Mouse (Mus musculus): ENCODE measurements around the gene Trp53rka. TPM values are rescaled to one million over a fixed set of nuclear protein-coding genes. Genes with fewer than 3 reads are reported as not detected.

Gene Trp53rka
- polyA plus RNA-seq, 1 experiment from 2014 or later: 37.7 TPM

DNA sequence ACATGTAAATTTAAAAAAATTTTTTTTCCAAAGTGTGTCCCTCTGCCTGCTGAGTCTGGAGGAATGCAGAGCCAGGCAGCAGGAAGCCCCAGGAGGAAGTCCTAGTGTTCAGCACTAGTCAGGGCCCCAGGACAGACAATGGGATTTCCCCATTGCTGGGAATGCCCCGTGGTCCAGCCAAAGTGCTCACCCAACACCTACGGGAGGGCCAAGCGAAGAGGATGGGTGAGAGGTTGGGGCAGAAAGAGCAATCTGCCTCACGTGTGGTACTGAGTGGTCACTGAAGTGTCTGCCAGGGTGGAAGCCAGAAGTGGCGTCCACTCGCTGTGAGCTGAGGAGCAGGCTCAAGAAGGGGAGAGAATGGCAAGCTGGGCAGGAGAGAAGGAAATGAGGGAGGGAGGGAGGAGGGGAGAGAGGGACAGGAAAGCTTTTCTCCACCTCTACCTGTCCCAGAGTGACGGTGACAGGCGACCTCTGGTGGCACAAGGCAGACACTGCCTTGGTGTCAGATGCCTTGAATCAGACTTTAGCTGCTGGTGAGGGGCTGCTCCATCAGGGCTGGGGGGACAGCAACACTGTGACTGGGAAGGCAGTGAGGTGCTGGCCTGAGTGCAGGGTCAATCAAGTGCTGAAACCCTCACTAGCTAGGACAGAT is 6.1 kb downstream of the Trp53rka start:
- no peaks in the 10 kb centered on the region for H3K9me3 ChIP-seq (ENCODE audit: low read length)
- no peak overlapping the region for H3K27ac ChIP-seq (ENCODE audit: low read length)
- WGBS: 27% methylated on average over 8 of the region's 8 CpGs
- no peaks in the 10 kb centered on the region for H3K27me3 ChIP-seq (ENCODE audit: insufficient read depth, low read length)
- ATAC-seq (ENCODE audit: low FRiP score, low TSS enrichment): peak; percentile 37; the same call in 1 of the 2 replicates
- peaks cover 2% of the 10 kb centered on the region; the same call in 1 of the 2 replicates for H3K4me1 ChIP-seq (ENCODE audit: insufficient read depth, low read length)
- no peak overlapping the region for H3K4me3 ChIP-seq (ENCODE audit: low read length)
- no peak overlapping the region for H3K4me2 ChIP-seq (replicated peaks; ENCODE audit: low read depth, low read length)
- peaks cover 20% of the 10 kb centered on the region for H3K36me3 ChIP-seq (ENCODE audit: insufficient read depth, low read length)
- H3K9ac ChIP-seq (replicated peaks; ENCODE audit: low read length): no peak overlapping the region

DNA sequence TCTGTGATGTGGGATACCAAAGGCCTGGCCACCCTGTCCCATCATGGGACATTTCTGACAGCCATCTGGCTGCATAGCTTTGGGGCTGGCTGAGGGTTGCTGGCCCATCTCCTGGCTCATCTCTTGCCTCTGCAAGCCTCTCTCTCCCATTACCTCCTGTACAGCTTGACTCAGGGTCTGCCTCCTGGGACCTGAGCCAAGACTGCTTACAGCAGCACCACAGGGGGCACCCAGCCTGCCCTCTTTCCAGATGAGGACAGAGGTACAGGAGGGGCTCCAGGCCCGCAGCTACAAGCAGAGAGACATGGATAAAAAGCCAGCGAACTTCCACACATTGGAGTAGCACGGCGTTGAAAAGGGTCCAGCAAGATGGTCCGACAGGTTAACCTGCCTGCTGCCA is 6.7 kb downstream of the Trp53rka start:
- H3K9ac ChIP-seq (replicated peaks; ENCODE audit: low read length): no peak overlapping the region
- no peak overlapping the region for H3K4me2 ChIP-seq (replicated peaks; ENCODE audit: low read depth, low read length)
- no peak overlapping the region for H3K4me3 ChIP-seq (ENCODE audit: low read length)
- H3K9me3 ChIP-seq (ENCODE audit: low read length): no peaks in the 10 kb centered on the region
- no peak overlapping the region for H3K27ac ChIP-seq (ENCODE audit: low read length)
- no peaks in the 10 kb centered on the region for H3K27me3 ChIP-seq (ENCODE audit: insufficient read depth, low read length)
- no peaks in the 10 kb centered on the region for H3K4me1 ChIP-seq (ENCODE audit: insufficient read depth, low read length)
- H3K36me3 ChIP-seq (ENCODE audit: insufficient read depth, low read length): peaks cover 20% of the 10 kb centered on the region
- no peak for ATAC-seq (ENCODE audit: low FRiP score, low TSS enrichment)
- 83% methylated on average over 5 of the region's 5 CpGs for WGBS

DNA sequence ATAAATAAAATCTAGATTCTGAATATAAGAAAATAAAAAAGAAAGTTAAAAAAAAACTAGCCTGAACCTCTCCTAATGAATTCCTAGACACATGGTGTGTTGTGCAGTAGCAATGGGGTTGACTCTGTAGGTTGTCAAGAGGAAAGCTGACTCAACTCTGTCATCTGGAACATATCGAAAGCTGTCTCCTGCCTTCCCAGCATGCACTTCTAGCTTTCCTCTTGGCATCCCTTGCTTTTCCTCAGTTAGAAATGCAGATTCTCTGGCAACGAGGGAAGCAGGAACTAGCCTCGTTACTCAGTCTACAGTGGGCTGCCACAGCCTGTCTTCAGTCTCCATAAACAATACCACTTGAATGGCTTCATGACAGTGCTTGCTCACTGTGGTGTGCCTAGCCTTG is 7.3 kb downstream of the Trp53rka start:
- no peak overlapping the region for H3K9ac ChIP-seq (replicated peaks; ENCODE audit: low read length)
- no peaks in the 10 kb centered on the region for H3K4me1 ChIP-seq (ENCODE audit: insufficient read depth, low read length)
- 69% methylated on average over 3 of the region's 3 CpGs for WGBS
- peaks cover 20% of the 10 kb centered on the region for H3K36me3 ChIP-seq (ENCODE audit: insufficient read depth, low read length)
- no peak overlapping the region for H3K27ac ChIP-seq (ENCODE audit: low read length)
- no peak for ATAC-seq (ENCODE audit: low FRiP score, low TSS enrichment)
- no peak overlapping the region for H3K4me2 ChIP-seq (replicated peaks; ENCODE audit: low read depth, low read length)
- no peaks in the 10 kb centered on the region for H3K27me3 ChIP-seq (ENCODE audit: insufficient read depth, low read length)
- H3K4me3 ChIP-seq (ENCODE audit: low read length): no peak overlapping the region
- H3K9me3 ChIP-seq (ENCODE audit: low read length): no peaks in the 10 kb centered on the region

DNA sequence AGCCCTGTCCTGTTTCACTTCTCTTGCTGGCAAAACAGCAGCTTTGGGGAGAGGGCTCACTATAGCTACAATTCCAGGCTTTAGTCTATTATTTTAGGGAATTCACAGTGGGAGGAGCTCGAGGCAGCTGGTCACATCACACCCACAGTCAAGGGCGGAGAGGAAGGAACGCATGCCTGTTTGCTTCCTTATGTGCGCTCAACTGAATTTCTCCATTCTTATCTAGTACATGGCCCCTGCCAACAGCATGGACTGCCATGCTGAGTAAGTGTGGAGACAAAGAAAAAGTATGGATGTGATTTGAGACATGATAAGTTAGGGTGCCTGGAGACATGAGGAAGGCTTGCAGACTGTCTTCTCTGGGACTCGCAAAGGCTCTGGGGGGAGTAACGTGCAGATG is 9.0 kb downstream of the Trp53rka start:
- no peak overlapping the region for H3K9ac ChIP-seq (replicated peaks; ENCODE audit: low read length)
- H3K27me3 ChIP-seq (ENCODE audit: insufficient read depth, low read length): no peaks in the 10 kb centered on the region
- H3K4me1 ChIP-seq (ENCODE audit: insufficient read depth, low read length): no peaks in the 10 kb centered on the region
- H3K27ac ChIP-seq (ENCODE audit: low read length): no peak overlapping the region
- H3K9me3 ChIP-seq (ENCODE audit: low read length): no peaks in the 10 kb centered on the region
- H3K36me3 ChIP-seq (ENCODE audit: insufficient read depth, low read length): peaks cover 5% of the 10 kb centered on the region
- no peak overlapping the region for H3K4me3 ChIP-seq (ENCODE audit: low read length)
- 56% methylated on average over 6 of the region's 6 CpGs for WGBS
- H3K4me2 ChIP-seq (replicated peaks; ENCODE audit: low read depth, low read length): no peak overlapping the region
- no peak for ATAC-seq (ENCODE audit: low FRiP score, low TSS enrichment)

- Histone ChIP-seq H3K9ac (replicated peaks; ENCODE audit: low read length) (no peak overlapping the region), H3K27me3 (ENCODE audit: insufficient read depth, low read length) (no peaks in the 10 kb centered on the region), H3K4me2 (replicated peaks; ENCODE audit: low read depth, low read length) (no peak overlapping the region), H3K4me1 (ENCODE audit: insufficient read depth, low read length) (no peaks in the 10 kb centered on the region), H3K4me3 (ENCODE audit: low read length) (no peak overlapping the region), H3K36me3 (ENCODE audit: insufficient read depth, low read length) (no peaks in the 10 kb centered on the region), H3K27ac (ENCODE audit: low read length) (no peak overlapping the region), H3K9me3 (ENCODE audit: low read length) (no peaks in the 10 kb centered on the region)
- ATAC-seq (ENCODE audit: low FRiP score, low TSS enrichment): no peak
- 49% methylated on average over 8 of the region's 8 CpGs for WGBS
These were observed 11.1 kb downstream of the Trp53rka start for GRCm38 (mm10) chr2:165482003-165482402.

DNA sequence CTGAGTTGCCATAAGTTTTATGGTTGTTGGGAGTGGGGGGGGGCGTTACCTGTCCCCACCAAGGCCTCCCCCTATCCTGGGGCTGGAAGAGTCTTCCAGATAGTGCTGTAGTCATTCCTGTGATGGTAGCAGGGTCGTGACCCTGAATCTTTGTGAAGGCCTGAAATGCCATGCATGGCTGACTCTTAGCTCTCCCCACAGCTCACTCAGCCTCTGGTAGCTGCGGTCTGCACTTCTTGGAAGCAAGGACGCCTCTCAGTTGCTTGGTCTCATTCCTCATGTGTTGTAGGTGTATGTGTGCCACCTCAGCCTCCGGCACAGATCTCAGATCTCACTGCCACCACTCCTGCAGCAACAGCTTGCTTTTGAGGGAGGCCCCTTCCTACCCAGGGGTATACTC is 17.3 kb downstream of the Trp53rka start:
- peaks cover 23% of the 10 kb centered on the region for H3K27me3 ChIP-seq (ENCODE audit: insufficient read depth, low read length)
- H3K9ac ChIP-seq (replicated peaks; ENCODE audit: low read length): no peak overlapping the region
- 0 out of 2 replicates have a peak, but pooled peaks have one; percentile 9 for ATAC-seq (ENCODE audit: low FRiP score, low TSS enrichment)
- no peaks in the 10 kb centered on the region for H3K4me1 ChIP-seq (ENCODE audit: insufficient read depth, low read length)
- no peak overlapping the region for H3K4me2 ChIP-seq (replicated peaks; ENCODE audit: low read depth, low read length)
- WGBS: 48% methylated on average over 5 of the region's 5 CpGs
- H3K36me3 ChIP-seq (ENCODE audit: insufficient read depth, low read length): no peaks in the 10 kb centered on the region
- H3K9me3 ChIP-seq (ENCODE audit: low read length): no peaks in the 10 kb centered on the region
- H3K27ac ChIP-seq (ENCODE audit: low read length): no peak overlapping the region
- H3K4me3 ChIP-seq (ENCODE audit: low read length): no peak overlapping the region

DNA sequence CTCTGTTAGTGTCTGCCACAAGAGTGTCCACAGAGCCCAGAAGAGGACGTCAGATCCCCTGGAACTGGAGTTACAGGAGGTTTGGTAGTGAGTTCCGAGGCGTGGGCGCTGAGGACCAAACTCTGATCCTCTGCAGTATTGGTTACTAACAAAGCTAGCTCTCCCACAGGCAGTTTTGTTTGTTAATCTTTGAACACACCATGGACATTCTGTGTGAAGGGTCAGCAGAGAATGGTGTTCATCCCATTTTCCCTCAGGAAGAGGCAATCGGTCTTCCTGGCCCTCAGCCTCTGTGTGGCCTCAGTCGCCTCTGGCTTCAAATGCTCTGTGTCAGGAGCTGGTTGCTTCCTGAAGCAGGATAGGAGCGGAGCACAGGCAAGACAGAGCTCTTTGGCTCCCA is 17.7 kb downstream of the Trp53rka start:
- WGBS: 77% methylated on average over 7 of the region's 7 CpGs
- ATAC-seq (ENCODE audit: low FRiP score, low TSS enrichment): no peak
- H3K4me2 ChIP-seq (replicated peaks; ENCODE audit: low read depth, low read length): no peak overlapping the region

DNA sequence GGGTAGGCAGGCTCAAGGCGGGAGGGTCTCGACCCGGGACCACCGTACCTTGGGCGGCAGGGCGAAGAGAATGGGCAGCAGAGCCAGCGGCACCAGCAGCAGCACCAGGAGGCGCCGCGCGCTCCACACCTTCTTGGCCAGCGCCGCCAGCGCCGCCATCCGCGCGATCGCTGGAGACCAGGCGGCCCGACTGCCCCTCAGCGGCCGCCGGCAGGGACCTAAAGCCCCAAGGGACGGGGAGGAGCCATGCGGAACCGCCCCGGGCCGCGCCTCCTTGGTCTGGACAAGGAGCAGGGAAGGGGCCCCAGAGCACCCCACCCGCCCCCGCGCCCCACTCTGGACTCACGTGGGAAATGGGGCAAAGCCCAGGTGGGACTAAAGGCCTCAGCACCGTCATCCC is 20.1 kb downstream of the Trp53rka start, which contains the start of gene Slc13a3:
Slc13a3 (minus strand) TSS at position 228 of the 400 bp plus-strand sequence.
- Histone ChIP-seq H3K36me3 (ENCODE audit: insufficient read depth, low read length) (no peaks in the 10 kb centered on the region), H3K4me1 (ENCODE audit: insufficient read depth, low read length) (no peaks in the 10 kb centered on the region), H3K27ac (ENCODE audit: low read length) (no peak within 1 kb of the TSS), H3K27me3 (ENCODE audit: insufficient read depth, low read length) (peaks cover 23% of the 10 kb centered on the region), H3K9me3 (ENCODE audit: low read length) (no peaks in the 10 kb centered on the region), H3K9ac (replicated peaks; ENCODE audit: low read length) (0 out of 2 replicates have a peak within 1 kb of the TSS, but pooled peaks have one; percentile 39), H3K4me2 (replicated peaks; ENCODE audit: low read depth, low read length) (peak within 1 kb of the TSS; percentile 47), H3K4me3 (ENCODE audit: low read length) (peak within 1 kb of the TSS; percentile 23)
- 0 out of 2 replicates have a peak, but pooled peaks have one; percentile 49 for ATAC-seq (ENCODE audit: low FRiP score, low TSS enrichment)
- under 1% methylated on average over 17 of the region's 35 CpGs for WGBS

More for the DNA sequence above, 17.7 kb downstream of the Trp53rka start:
- Histone ChIP-seq H3K36me3 (ENCODE audit: insufficient read depth, low read length) (no peaks in the 10 kb centered on the region), H3K4me3 (ENCODE audit: low read length) (no peak overlapping the region), H3K27ac (ENCODE audit: low read length) (no peak overlapping the region), H3K27me3 (ENCODE audit: insufficient read depth, low read length) (peaks cover 23% of the 10 kb centered on the region), H3K4me1 (ENCODE audit: insufficient read depth, low read length) (no peaks in the 10 kb centered on the region), H3K9me3 (ENCODE audit: low read length) (no peaks in the 10 kb centered on the region), H3K9ac (replicated peaks; ENCODE audit: low read length) (no peak overlapping the region)

DNA sequence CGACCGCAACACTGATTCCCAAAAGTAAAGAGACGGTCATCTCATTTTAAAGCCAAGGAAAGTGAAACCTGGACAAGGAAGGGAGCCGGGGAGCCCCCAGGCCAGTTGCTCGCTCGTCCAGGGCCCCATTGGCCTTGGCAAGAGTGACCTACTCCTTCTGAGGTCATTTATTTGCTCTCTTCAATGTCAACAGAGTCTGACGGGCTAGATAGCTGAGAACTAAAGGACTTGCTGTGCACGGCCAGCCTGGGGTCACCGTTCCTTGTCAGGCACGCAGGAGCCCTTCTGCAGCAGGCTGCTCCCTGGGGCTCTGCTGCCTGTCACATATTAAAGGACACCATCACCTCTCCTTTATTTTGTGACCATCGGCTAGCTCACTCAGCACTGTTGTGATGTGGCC is 21.2 kb downstream of the Trp53rka start:
- ATAC-seq (ENCODE audit: low FRiP score, low TSS enrichment): no peak
- WGBS: 73% methylated on average over 11 of the region's 11 CpGs

DNA sequence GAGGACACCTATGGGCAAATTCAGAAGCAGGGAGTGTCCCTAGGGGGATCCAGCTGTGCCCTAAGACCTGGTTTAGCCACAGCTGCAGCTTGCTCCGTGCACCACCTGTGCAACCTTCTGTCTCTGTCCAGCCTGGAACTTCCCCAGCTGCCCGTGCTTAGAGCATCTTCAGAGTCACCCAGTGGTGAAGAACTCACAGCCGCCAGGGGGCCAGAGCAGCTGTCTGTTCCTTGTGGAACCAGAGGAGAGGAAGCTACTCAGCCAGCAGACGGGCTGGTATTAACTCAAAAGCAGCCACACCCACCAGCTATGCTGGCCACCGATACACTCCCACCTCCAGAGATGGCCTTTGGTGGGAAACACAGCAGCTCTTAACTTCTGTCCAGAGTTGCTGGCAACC is 23.0 kb downstream of the Trp53rka start:
- 21% methylated on average over 5 of the region's 5 CpGs for WGBS
- Histone ChIP-seq H3K27me3 (ENCODE audit: insufficient read depth, low read length) (peaks cover 23% of the 10 kb centered on the region), H3K4me3 (ENCODE audit: low read length) (no peak overlapping the region), H3K27ac (ENCODE audit: low read length) (no peak overlapping the region), H3K4me1 (ENCODE audit: insufficient read depth, low read length) (no peaks in the 10 kb centered on the region), H3K9ac (replicated peaks; ENCODE audit: low read length) (no peak overlapping the region), H3K4me2 (replicated peaks; ENCODE audit: low read depth, low read length) (no peak overlapping the region), H3K9me3 (ENCODE audit: low read length) (no peaks in the 10 kb centered on the region), H3K36me3 (ENCODE audit: insufficient read depth, low read length) (no peaks in the 10 kb centered on the region)
- ATAC-seq (ENCODE audit: low FRiP score, low TSS enrichment): no peak

More for the DNA sequence above, 21.2 kb downstream of the Trp53rka start:
- Histone ChIP-seq H3K36me3 (ENCODE audit: insufficient read depth, low read length) (no peaks in the 10 kb centered on the region), H3K27ac (ENCODE audit: low read length) (no peak overlapping the region), H3K4me3 (ENCODE audit: low read length) (no peak overlapping the region), H3K4me2 (replicated peaks; ENCODE audit: low read depth, low read length) (no peak overlapping the region), H3K9ac (replicated peaks; ENCODE audit: low read length) (no peak overlapping the region), H3K9me3 (ENCODE audit: low read length) (no peaks in the 10 kb centered on the region), H3K27me3 (ENCODE audit: insufficient read depth, low read length) (peaks cover 23% of the 10 kb centered on the region), H3K4me1 (ENCODE audit: insufficient read depth, low read length) (no peaks in the 10 kb centered on the region)

Measured in kidney, embryonic 16.5 days (tissue).